Mouse (Mus musculus) brown adipose tissue, adult 24 weeks (tissue): ENCODE measurements at regions not wholly inside any gene's neighbourhood (a gene's known extent, or its start where the extent isn't known, plus 50 kb on each side); places are given as distances from the start of the nearest gene placed in this dataset.

ENCODE experiments used
- H3K27ac ChIP-seq: fragments of 200-500 bp; replicated peaks from 2 replicates; pipeline ENCODE4 v1.5.1; 2012; ENCODE audit warnings: low read depth, mild to moderate bottlenecking, low read length
- H3K4me1 ChIP-seq: fragments of 200-500 bp; 2 replicates; pipeline ENCODE4 v1.6.1; 2012; ENCODE audit warnings: low read length, mixed read lengths; ENCODE audit not compliant: control insufficient read depth, insufficient read depth, insufficient read length
- H3K4me3 ChIP-seq: fragments of 200-500 bp; 2 replicates; pipeline ENCODE4 v1.5.1; 2012; ENCODE audit warnings: low read depth, mild to moderate bottlenecking, low read length, moderate library complexity; ENCODE audit not compliant: insufficient read depth

DNA sequence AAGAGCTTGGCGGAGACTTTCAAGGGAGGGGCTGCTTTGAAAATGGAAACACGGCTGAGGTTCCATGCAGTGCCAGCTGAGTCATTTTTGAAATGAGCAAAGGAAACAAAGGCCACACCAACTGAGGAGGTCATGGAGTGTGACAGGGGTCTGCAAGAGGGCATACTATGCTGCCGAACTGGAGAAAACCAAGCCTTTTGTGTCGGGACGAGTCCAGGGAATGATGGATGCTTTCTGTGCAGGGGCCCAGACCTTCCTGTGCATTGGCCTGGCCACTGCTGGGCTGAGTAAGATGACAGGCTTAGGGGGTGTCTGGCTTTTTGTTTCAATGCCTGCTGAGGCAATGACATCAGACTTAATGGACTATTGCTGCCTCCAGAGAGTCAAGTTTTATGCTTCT lies 203.8 kb upstream of the Ubash3b start:
- H3K4me3 ChIP-seq = no peak overlapping the region
- no peak overlapping the region for H3K27ac ChIP-seq
- peaks cover 8% of the 10 kb centered on the region for H3K4me1 ChIP-seq

DNA sequence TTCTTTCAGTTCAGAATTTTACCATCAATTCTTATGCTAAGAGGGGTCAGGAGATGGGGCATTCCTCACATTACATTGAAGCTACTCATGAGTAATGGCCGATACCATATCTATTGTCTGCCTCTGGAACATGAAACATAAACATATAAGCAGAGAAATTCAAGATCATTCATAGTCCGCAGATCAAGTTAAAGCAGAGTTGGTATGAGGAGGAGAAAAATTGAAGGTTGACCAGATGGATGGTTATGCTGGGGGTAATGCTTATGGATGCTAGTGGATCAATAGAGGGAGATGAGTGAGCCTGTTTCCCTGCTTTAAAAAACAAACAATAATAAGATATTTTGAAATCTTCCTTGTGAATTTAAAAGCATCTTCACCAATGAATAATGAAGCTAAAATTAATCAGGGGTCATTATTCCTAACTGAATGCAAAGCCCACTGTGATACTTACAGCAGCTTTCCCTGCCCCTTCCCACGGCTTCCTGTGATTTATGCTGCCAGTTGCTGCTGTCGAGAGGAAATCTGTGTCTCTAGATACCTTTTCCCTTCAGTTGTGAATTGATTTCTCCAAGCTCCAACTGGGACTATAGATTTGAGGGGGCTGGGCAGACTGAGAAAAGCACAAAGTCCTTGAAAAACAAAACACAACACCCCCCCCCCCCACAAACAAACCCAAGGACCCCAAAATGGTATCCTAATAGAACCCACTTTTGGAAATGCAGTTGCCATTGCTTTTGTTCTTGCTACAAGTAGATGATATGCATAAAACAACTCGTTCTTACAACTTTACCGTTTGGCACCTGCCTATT lies 203.1 kb upstream of the Ubash3b start:
- Histone ChIP-seq H3K27ac (no peak overlapping the region), H3K4me3 (no peak overlapping the region), H3K4me1 (peaks cover 8% of the 10 kb centered on the region)

DNA sequence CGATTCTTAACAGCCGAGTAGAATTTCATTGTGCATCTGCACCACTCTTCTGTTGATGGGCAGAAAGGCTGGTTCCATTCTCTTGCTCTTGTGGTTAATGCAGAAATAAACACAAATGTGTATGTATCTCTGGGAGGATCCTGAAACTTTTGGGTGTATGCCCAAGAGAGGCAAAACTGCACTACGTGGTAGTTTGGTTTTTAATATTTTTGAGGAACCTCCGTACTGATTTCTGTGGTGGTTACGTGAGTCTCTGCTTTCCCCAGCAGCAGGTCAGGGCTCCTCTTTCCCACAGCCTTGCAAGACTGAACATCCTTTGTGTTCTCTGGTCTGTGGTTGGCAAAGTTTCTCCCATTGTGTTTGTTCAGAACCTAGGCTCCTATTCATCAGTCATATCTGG lies 198.9 kb upstream of the Ubash3b start:
- Histone ChIP-seq H3K4me1 (peaks cover 2% of the 10 kb centered on the region; the same call in 1 of the 2 replicates), H3K27ac (no peak overlapping the region), H3K4me3 (no peak overlapping the region)

DNA sequence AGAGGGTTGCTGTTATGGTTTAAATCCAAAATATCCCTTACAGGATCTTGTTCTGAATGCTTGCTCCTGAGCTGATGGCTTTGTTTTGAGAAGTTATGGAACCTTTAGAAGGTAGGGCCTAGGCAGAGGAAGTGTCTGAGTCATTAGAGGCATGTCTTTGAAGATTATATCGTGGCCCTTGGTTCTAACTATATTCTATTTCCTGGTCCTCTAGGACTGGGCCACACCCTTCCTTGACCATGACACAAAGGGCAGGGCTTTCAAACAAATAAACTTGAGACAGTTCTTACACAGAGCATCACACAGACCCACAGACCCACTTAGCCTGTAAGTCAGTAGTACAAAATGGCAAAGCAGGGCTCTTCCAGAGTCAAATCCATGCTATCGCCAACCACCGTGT lies 197.8 kb upstream of the Ubash3b start:
- H3K4me3 ChIP-seq = no peak overlapping the region
- no peak overlapping the region for H3K27ac ChIP-seq
- H3K4me1 ChIP-seq = peaks cover 2% of the 10 kb centered on the region; the same call in 1 of the 2 replicates

DNA sequence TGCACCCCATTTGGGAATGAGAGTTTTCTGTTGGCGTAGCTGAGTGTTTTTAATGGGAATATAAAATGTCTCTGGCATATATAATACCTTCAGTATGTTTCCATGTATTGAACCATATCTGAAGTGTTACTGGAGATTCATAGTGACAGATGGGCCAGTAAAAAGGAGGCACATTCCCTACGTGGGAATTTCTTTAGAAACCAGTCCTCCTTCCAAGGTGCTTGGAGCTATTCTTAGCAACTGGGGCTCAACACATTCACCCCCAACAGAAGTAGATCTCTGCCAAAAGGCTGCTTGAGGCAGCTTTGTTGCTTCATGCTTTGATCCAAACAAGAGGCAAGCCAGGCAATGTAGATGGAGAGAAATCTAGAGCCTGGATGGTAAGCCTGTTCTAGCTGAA lies 183.8 kb upstream of the Ubash3b start:
- no peak overlapping the region for H3K4me3 ChIP-seq
- no peak overlapping the region for H3K27ac ChIP-seq
- peaks cover 5% of the 10 kb centered on the region; the same call in 1 of the 2 replicates for H3K4me1 ChIP-seq

DNA sequence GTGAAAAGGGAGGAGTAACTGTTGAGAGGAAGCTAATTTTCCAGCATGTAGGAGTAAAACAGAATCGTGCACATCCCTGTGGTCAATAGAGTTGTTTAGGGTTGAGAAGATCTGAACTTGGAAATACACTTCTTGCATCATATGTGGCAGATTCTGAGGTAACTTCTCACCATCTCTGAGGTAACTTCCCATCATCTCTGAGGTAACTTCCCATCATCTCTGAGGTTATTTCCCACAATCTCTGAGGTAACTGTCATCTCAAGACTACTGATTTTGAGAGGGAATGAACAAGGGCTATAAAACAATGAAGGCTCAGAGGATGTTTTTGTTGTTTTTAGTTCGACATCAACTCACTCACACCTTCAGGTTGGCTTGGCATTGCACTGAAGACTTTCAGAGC lies 175.9 kb upstream of the Ubash3b start:
- peaks cover 10% of the 10 kb centered on the region; the same call in 1 of the 2 replicates for H3K4me1 ChIP-seq
- no peak overlapping the region for H3K27ac ChIP-seq
- no peak overlapping the region for H3K4me3 ChIP-seq

DNA sequence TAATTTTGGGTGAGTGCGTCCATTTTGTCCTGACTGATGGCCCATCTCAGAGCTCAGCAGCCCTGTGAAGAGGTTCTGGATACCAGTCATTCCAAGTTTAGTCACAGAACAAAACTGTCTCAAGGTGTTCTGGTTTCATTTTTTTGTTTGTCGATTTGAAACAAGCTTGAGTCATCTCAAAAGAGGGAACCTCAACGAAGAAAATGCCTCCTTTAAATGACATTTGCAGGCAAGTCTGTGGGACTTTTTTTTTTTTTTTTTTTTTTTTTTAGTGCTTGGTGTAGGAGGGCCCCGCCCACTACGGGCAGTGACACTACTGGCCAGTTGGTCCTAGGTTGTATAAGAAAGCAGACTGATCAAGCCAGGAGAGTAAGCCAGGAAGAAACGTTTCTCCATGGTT lies 175.3 kb upstream of the Ubash3b start:
- H3K4me3 ChIP-seq = no peak overlapping the region
- peaks cover 10% of the 10 kb centered on the region; the same call in 1 of the 2 replicates for H3K4me1 ChIP-seq

DNA sequence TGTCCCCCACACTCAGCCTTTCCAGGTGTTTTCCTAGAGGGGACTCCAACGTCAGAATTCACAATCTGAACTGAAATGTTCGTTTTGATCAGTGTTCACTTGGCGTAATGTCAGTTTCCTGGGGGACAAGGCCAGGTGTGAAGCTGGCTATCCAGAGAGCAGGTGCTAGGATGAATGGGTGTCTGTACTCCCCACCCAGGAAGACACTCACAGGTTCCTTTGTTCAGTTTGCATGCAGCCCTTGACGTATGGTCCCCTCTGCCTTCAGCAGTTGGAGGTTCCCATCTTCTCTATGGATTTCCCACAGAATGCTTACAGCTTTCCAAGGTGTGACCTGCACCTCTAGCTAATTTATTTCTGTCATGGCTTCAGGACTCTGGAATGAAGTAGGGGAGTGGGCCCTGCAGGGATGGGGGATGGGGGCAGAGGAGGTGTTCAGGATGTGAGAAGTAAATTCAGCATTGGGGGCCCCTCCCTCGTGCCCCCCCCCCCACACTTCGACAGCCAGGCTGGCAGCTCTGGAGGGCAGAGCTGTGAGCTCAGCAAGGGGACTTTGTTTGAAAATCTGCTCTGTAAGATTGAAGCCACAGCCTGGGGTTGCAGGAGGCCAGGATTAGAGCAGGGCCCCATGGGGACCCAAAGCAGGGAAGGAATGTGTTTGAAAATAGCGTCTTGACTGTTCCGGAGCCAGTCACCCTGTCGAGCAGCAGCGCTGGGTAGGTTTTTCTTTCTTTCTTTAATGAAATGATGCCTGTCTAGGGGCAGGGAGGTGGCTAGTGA lies 173.2 kb upstream of the Ubash3b start:
- Histone ChIP-seq H3K27ac (no peak overlapping the region), H3K4me3 (no peak overlapping the region), H3K4me1 (peaks cover 17% of the 10 kb centered on the region; the same call in 1 of the 2 replicates)

More for the DNA sequence above, 175.3 kb upstream of the Ubash3b start:
- 0 out of 2 replicates have a peak overlapping the region, but pooled peaks have one; percentile 27 for H3K27ac ChIP-seq

DNA sequence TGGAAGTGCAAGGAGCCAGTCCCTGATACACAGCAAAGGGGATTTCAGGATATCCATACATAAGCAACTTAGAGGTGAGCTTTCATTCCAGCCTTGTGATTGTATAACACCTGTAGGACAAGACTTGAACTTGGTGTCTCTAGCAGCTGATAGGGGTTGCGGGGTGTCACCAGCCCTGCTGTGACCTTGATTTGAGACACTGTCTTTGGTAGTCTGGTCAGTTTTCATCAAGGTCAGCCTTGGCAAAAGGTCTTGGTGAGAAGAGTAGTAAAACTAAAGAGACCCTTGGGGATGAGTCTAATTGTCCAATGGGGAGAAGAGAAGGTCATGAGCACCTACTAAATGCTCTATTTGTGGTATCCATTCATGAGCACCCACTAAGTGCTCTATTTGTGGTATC lies 172.0 kb upstream of the Ubash3b start:
- Histone ChIP-seq H3K27ac (no peak overlapping the region), H3K4me3 (no peak overlapping the region), H3K4me1 (peaks cover 17% of the 10 kb centered on the region; the same call in 1 of the 2 replicates)

DNA sequence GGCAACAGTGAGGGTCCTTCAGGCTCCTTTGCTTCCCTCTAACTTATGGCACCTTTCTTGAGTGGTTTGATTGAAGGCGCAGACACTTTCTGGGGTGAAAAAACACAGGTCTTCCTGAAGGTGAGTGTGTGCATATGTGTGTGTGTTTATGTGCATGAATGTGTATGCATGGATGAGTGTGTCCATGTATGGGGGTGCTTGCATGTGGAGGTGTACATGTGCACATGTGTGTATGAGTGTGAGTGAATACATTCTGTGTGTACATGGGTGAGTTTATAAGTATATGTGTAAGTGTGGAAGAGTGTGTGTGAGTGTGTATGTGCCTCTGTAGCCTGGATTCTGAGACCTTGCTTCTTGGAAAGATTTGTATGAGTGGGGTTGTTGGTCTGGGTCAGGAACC lies 167.5 kb upstream of the Ubash3b start:
- Histone ChIP-seq H3K27ac (peak overlapping the region; percentile 86), H3K4me3 (peak overlapping the region; percentile 52), H3K4me1 (peaks cover 10% of the 10 kb centered on the region; the same call in 1 of the 2 replicates)

DNA sequence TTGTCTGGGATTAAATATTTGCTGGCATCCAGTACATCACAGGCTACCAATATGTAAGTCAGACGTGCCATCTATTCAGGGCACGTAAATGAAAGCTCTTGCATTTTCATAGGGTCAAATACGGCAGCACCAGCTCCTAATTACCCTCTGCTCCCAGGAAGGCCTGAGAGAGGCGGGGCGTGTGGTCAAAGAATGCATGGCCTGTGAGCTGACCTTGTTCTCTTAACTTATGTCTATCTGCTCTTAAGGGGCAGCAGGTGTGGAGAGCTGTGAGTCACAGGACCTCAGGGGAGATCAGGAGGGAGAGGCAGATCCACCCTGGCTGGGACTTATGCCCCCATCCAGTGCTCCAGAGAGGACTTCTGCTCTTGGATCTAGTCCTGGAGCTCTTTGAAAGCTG lies 167.0 kb upstream of the Ubash3b start:
- H3K4me1 ChIP-seq = peaks cover 8% of the 10 kb centered on the region; the same call in 1 of the 2 replicates
- H3K4me3 ChIP-seq = peak overlapping the region; percentile 52
- H3K27ac ChIP-seq = peak overlapping the region; percentile 86

DNA sequence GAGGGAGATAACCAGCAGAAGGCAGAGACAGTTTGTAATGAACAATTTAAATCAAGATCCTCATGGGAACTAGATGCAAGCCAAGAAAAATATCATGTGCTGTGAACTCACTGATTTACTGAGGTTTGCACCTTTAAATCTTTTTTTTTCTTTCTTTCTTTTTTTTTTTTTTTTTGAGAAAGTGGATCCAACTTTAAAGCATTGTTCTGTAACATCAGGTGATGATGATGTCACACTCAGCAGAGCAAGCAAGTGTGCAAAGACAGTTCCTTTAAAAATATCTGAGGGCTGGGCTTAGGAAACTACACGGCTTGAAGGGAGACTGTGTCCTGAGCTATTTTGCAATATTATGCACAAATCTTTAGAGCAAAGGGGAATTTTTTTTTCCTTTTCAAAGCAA lies 166.6 kb upstream of the Ubash3b start:
- Histone ChIP-seq H3K4me1 (peaks cover 7% of the 10 kb centered on the region; the same call in 1 of the 2 replicates), H3K27ac (peak overlapping the region; percentile 86; the same call in 1 of the 2 replicates), H3K4me3 (peak overlapping the region; percentile 52)

DNA sequence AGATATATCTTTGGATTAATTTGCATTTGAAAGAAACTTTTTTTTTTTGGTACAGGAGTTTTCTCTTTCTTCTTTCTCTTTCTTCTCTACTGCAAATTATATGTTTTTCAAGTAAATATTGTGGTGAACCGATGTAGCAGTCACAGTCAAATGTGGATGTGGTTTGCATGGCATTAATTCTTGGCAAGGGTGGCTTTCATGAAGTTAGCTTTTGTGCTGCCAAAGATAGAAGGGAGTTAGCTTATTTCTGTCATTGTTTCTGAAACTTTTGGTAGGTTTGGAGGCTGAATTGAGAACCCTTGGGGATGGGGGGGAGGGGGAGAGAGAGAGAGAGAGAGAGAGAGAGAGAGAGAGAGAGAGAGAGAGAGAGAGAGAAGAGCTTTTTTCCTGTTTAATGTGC lies 166.1 kb upstream of the Ubash3b start:
- H3K4me1 ChIP-seq = peaks cover 7% of the 10 kb centered on the region; the same call in 1 of the 2 replicates
- H3K4me3 ChIP-seq = 0 out of 2 replicates have a peak overlapping the region, but pooled peaks have one; percentile 23
- H3K27ac ChIP-seq = peak overlapping the region; percentile 64

DNA sequence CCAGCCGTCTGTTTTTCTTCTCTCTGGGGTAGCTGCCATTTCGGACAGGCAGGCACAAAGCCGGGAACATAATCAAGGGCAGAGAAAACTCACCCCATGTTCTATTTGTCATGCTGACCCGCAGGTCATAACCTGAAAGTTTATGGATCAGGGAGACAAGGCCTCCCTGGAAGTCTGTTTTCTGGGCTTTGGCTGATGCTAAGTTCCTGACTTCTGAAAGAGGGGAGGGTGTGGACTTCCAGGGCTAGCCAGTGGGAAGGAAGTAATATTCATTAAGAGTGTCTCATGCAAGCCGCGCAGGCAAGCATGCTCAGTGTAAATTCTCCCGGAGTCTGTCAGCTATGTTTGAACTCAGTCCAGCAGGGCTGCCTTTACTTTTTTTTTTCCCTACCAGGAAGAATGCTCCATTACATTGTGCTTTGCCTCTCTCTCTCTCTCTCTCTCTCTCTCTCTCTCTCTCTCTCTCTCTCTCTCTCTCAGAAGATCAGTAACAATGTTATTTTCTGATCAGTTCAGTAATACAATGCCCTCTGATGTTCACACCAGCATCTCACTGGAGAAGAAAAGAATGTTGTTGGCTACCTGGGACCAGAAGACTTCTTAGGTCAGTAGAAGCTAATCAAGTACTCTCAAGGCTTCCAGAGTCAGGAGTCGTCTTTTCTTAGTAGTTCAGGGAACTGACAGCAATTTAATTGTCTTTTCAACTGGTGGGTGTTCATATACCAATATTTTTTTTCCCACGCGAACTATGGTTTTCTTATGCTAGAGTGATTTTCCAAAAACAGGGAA lies 165.5 kb upstream of the Ubash3b start:
- peak overlapping the region; percentile 79 for H3K27ac ChIP-seq
- H3K4me3 ChIP-seq = peak overlapping the region; percentile 18; the same call in 1 of the 2 replicates

DNA sequence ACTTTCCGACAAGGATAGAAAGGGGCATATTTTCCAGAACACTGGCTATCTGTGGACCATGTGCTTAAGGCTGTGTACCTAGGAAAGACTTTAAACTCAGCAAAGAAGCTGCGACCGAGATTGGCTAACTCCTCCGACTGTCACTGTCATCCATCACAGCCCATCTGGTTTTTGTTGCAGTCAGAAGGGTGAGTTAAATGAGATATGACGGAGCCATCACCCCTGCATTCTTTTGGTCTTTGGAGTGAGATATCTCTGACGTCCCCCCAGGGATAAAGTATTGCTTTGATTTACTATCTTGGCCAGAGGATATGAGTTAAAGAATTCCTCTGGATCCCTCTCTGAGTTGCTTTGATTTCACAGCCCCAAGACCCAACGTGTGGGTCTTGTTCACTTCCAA lies 160.0 kb upstream of the Ubash3b start:
- no peak overlapping the region for H3K4me3 ChIP-seq
- H3K4me1 ChIP-seq = no peaks in the 10 kb centered on the region; the same call in 1 of the 2 replicates
- H3K27ac ChIP-seq = no peak overlapping the region

More for the DNA sequence above, 165.5 kb upstream of the Ubash3b start:
- H3K4me1 ChIP-seq = peaks cover 7% of the 10 kb centered on the region; the same call in 1 of the 2 replicates
